Mouse (Mus musculus): ENCODE results near the gene Spag16. TPM values are rescaled to one million over a fixed set of nuclear protein-coding genes. Genes with fewer than 3 reads are reported as not detected.

The Spag16 gene
- polyA plus RNA-seq, 1 experiment from 2014 or later, result 1.9 TPM

DNA sequence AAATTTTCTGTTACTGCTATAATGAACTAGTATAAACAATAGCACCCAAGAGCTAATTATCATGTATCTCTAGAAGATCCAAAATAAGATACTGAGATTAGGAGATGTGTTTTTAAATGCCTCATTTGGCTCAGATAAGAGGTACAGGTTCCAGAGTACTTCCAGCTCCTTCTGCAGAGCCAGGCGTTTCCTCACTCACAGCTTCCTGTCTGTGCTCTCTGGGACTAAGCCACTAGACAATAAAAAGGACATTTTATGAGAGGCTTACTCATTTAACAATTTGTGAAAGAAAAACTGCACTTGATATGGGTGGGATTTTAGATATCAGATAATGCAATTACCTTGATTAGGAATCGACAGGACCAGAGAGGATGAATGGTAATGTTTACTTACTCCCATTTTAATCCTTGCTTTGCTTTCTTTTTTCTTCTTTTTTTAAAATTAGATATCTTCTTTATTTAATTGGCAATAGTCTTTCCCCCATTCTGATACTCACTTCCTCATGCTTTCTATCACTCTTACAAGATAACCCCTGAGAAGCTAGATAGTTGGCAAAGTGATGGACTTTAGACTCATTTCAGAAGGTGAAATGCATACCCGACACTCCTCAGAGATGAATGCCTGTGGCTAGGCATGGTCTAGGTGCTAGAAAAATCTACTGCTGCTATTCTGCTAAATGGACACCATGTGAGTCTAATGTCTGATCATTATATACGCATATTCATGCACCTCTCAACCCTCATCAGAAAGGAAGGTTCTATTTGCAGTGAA lies 289.6 kb downstream of the Spag16 start:
- Histone ChIP-seq H3K4me1 (replicated peaks) (no peaks in the 10 kb centered on the region), H3K9me3 (no peaks in the 10 kb centered on the region), H3K4me2 (no peak overlapping the region), H3K9ac (no peak overlapping the region), H3K27ac (replicated peaks) (no peak overlapping the region), H3K27me3 (no peaks in the 10 kb centered on the region), H3K4me3 (no peak overlapping the region), H3K36me3 (no peaks in the 10 kb centered on the region)
- no peak for ATAC-seq (ENCODE audit: low FRiP score, low read depth)
- 91% methylated on average over 4 of the region's 4 CpGs for WGBS

DNA sequence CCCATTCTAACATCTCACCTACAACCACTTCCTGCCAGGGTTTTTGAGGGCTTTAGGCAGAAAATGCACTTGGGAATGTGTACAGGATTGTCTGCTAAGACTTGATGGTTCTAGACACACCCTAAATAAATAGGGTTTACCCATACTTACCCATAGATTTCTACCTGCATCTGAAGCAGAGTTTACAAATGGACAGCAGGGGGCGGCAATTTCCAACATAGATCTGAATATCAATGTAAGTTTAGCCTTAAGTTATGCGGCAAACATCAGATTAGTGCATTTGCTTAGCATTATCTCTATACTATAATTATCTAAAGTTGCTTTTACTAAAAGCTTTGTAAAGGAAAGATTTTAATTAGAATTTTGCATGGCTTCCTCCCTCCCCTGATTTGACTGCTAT lies 301.3 kb downstream of the Spag16 start:
- no peak overlapping the region for H3K4me3 ChIP-seq
- H3K4me2 ChIP-seq, result no peak overlapping the region
- no peak overlapping the region for H3K9ac ChIP-seq
- H3K4me1 ChIP-seq (replicated peaks), result no peaks in the 10 kb centered on the region
- ATAC-seq (ENCODE audit: low FRiP score, low read depth), result no peak
- no peaks in the 10 kb centered on the region for H3K27me3 ChIP-seq
- H3K36me3 ChIP-seq, result no peaks in the 10 kb centered on the region
- no peak overlapping the region for H3K27ac ChIP-seq (replicated peaks)
- 79% methylated on average over 2 of the region's 2 CpGs for WGBS
- H3K9me3 ChIP-seq, result no peaks in the 10 kb centered on the region

DNA sequence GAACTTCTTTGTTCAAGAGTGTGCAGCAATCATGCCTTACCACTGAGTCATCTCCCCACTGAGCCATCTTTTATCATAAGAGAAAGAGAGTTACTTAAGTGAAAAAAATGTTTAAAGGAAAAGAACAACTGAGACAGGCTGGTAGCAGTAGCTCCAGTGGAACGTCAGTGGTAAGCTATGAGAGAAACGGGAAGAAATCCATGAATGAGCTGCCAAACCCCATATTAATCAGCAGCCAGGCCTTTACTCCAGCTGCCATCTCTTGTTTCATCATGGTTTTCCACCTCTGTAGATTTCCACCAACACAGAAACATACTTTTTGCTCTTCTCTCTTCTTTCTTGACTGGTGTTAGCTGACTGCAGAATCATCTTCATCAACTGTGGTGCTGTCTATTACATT lies 308.8 kb downstream of the Spag16 start:
- no peaks in the 10 kb centered on the region for H3K27me3 ChIP-seq
- ATAC-seq (ENCODE audit: low FRiP score, low read depth), result no peak
- H3K36me3 ChIP-seq, result no peaks in the 10 kb centered on the region
- WGBS, result 85% methylated on average over 2 of the region's 2 CpGs
- no peak overlapping the region for H3K4me3 ChIP-seq
- no peaks in the 10 kb centered on the region for H3K4me1 ChIP-seq (replicated peaks)
- H3K27ac ChIP-seq (replicated peaks), result no peak overlapping the region
- no peaks in the 10 kb centered on the region for H3K9me3 ChIP-seq
- no peak overlapping the region for H3K4me2 ChIP-seq
- H3K9ac ChIP-seq, result no peak overlapping the region

DNA sequence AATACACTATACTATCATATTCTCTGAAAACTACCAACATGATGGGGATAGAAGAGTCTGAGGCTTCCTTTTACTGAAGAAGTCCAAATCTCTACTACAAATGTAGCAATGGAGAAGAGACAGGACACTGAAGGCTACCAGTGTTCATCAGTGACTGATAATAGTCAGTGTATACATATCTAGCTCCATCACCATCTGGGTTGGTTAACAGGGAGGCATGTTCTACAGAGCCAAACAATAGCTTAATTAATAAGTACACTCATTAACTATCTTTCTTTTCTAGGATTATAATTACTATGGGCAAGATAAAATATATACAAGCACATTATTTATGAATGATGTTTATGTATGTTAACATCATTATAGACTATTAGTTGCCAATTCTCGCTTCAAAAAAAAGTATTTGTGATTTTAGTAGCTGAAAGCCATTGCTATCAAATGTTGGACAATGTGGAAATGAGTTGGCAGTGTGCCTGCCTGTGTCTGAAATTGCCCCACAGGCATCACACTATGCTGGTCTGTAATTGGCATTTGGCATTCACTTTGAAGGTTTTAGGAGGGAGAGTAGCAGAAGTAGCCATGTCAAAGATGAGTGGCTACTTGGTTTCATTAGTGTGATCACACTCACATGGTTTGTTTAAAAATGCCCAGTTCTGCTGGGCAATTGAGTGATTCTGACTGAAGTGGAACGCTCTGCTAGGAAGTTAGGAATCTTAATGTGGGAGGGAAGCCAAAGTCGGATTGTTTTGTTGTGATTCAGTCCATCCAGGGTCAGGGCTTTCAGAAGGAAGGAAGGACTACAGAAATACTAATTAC lies 338.8 kb downstream of the Spag16 start:
- no peak for ATAC-seq (ENCODE audit: low FRiP score, low read depth)
- H3K27me3 ChIP-seq, result no peaks in the 10 kb centered on the region
- WGBS, result 68% methylated on average over 3 of the region's 3 CpGs
- no peak overlapping the region for H3K27ac ChIP-seq (replicated peaks)
- H3K9me3 ChIP-seq, result no peaks in the 10 kb centered on the region
- H3K4me2 ChIP-seq, result no peak overlapping the region
- H3K9ac ChIP-seq, result no peak overlapping the region
- no peaks in the 10 kb centered on the region for H3K4me1 ChIP-seq (replicated peaks)
- H3K36me3 ChIP-seq, result no peaks in the 10 kb centered on the region
- H3K4me3 ChIP-seq, result no peak overlapping the region

DNA sequence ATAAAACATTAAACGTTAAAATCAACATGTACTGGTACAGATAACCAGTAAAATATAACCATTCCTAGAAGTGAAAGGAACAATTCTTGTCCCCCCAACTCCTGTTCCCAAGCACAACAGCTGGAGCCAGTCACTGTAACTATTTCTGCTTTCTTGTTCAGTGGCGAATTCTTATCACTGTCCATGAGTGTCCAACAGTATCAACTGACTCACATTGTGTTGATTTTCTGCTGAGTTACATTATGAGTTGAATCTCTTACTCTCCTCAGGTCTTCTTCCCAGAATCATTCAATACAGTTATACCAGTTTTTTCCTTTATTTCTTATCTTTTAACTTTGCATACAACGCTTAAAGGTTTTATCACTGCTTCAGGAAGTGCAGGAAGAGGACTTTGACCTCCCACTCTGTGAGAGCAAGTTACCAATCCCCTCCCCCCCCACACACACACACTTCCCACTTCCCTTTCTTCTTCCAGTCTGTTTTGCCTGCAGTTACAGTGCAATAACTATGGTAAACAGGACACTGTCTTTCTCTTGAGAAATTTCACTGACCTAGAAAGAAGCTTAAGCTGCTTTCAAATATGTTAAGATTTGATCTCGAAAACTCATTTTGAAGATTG lies 353.5 kb downstream of the Spag16 start:
- Histone ChIP-seq H3K4me1 (replicated peaks) (no peaks in the 10 kb centered on the region), H3K9me3 (no peaks in the 10 kb centered on the region), H3K4me3 (no peak overlapping the region), H3K27ac (replicated peaks) (no peak overlapping the region), H3K4me2 (no peak overlapping the region), H3K36me3 (no peaks in the 10 kb centered on the region), H3K9ac (no peak overlapping the region), H3K27me3 (no peaks in the 10 kb centered on the region)
- no peak for ATAC-seq (ENCODE audit: low FRiP score, low read depth)
- 86% methylated on average over 4 of the region's 4 CpGs for WGBS

DNA sequence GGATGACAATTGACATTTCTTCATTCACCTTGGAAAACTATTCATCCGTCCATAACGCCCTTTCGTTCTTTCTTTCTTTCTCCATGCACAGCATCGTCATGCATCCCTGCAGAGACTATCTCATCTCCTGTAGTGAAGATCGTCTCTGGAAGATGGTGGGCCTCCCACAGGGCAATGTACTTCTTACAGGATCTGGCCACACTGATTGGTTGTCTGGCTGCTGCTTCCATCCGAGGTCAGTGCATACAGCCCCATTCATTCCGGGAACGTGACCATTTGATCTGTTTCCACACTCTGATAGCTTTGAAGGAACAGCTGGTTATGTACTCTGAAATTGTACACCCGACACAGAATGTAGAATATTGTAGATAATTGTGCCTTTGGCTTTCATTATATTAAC lies 438.0 kb downstream of the Spag16 start:
- no peaks in the 10 kb centered on the region for H3K9me3 ChIP-seq
- H3K4me3 ChIP-seq, result no peak overlapping the region
- H3K4me1 ChIP-seq (replicated peaks), result no peaks in the 10 kb centered on the region; the same call in 1 of the 2 replicates
- no peak for ATAC-seq (ENCODE audit: low FRiP score, low read depth)
- peak overlapping the region; percentile 11; the same call in 1 of the 2 replicates for H3K4me2 ChIP-seq
- 39% methylated on average over 9 of the region's 9 CpGs for WGBS
- no peak overlapping the region for H3K9ac ChIP-seq
- no peaks in the 10 kb centered on the region for H3K27me3 ChIP-seq
- H3K36me3 ChIP-seq, result no peaks in the 10 kb centered on the region
- no peak overlapping the region for H3K27ac ChIP-seq (replicated peaks)

DNA sequence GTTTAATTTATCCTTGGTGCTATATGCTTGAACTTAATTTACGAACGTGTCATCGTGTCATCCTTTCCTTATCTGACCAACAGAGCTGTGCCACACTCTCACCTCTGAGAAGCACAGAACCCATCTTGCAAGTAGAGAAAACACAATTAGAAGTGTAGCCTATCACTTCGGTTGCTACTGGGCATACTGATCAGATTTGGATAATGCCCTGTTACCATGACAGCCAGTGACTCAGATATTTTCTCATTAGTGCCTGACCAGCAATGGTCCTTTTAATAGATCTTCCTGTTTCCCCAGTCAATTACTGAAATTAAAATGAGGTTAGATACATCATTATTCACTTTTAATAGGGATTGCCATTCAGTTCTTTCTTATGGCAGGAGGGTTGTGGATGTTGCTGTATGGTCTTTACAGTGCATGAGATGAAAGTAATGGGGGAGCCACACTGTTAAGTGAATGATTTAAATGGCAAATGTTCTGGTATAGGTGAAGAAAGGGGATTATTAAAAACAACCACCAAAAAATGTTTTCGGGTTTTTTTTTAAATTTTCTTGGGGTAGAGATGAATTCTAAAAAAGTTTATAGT lies 439.2 kb downstream of the Spag16 start:
- H3K4me2 ChIP-seq, result no peak overlapping the region
- no peak for ATAC-seq (ENCODE audit: low FRiP score, low read depth)
- H3K27ac ChIP-seq (replicated peaks), result no peak overlapping the region
- no peaks in the 10 kb centered on the region; the same call in 1 of the 2 replicates for H3K4me1 ChIP-seq (replicated peaks)
- H3K4me3 ChIP-seq, result no peak overlapping the region
- no peaks in the 10 kb centered on the region for H3K9me3 ChIP-seq
- H3K9ac ChIP-seq, result no peak overlapping the region
- 66% methylated on average over 5 of the region's 5 CpGs for WGBS
- no peaks in the 10 kb centered on the region for H3K27me3 ChIP-seq
- H3K36me3 ChIP-seq, result no peaks in the 10 kb centered on the region

DNA sequence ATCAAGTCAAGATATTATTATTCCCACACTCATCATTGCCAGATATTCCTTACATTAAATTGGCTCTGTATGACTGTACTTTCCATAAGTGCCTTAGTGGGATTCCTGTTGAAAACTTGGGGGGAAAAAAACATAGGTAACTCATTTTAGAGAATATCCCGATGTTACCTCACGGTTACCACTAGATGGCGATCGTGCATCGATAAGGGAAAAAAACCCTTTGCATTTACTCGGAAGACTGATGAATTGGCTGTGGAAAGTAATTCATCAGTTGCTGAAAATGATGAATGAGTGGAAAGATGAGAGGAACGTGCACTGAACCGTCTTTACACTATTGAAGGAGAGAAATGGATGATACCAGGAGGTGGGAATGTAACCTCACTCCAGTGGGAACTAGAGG lies 443.4 kb downstream of the Spag16 start:
- no peaks in the 10 kb centered on the region for H3K36me3 ChIP-seq
- ATAC-seq (ENCODE audit: low FRiP score, low read depth), result no peak
- H3K4me1 ChIP-seq (replicated peaks), result no peaks in the 10 kb centered on the region
- no peaks in the 10 kb centered on the region for H3K27me3 ChIP-seq
- 14% methylated on average over 8 of the region's 8 CpGs for WGBS
- no peak overlapping the region for H3K4me3 ChIP-seq
- H3K9me3 ChIP-seq, result no peaks in the 10 kb centered on the region
- no peak overlapping the region for H3K4me2 ChIP-seq
- no peak overlapping the region for H3K27ac ChIP-seq (replicated peaks)
- H3K9ac ChIP-seq, result no peak overlapping the region

DNA sequence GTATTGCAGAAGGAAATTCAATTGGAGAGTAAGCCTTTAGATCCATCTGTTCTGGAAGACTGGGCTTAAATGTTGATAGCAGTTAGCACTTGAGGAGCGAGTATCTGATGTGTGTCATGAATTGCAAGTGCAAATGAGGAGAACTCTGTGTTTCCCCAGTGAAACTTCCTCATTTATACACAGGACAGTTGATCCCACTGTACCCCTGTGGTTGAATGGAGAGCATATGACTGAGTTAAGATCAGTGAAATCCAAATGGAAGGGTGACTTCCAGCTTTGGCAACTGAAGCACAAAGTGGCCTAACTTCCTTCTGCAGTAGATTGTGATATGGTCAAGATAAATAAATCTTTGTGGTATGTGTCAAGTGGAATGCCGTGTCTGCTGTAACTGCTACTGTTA lies 446.0 kb downstream of the Spag16 start:
- Histone ChIP-seq H3K27ac (replicated peaks) (no peak overlapping the region), H3K9ac (no peak overlapping the region), H3K36me3 (no peaks in the 10 kb centered on the region), H3K4me3 (no peak overlapping the region), H3K9me3 (no peaks in the 10 kb centered on the region), H3K4me2 (no peak overlapping the region), H3K27me3 (no peaks in the 10 kb centered on the region), H3K4me1 (replicated peaks) (no peaks in the 10 kb centered on the region)
- no peak for ATAC-seq (ENCODE audit: low FRiP score, low read depth)
- WGBS, result 81% methylated on average over 2 of the region's 2 CpGs

DNA sequence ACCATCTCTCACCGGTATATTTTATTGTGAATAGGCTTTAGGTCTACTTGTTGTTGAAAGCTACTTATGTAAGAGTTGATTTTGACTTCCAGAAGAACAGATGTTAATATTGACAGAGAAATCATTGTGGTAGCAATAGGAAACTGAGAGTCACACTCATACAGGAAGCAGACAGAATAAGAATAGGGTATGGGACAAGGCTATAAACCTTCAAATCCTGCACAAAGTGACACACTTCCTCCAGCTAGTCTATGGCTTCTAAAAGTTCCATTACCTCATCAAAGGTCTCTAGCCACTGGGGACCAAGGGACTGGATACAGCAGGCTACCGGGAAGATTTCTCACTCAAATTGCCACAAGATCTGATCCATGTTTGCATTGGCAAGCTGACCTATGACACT lies 452.5 kb downstream of the Spag16 start:
- no peak overlapping the region for H3K27ac ChIP-seq (replicated peaks)
- no peaks in the 10 kb centered on the region for H3K27me3 ChIP-seq
- no peak overlapping the region for H3K9ac ChIP-seq
- no peaks in the 10 kb centered on the region for H3K9me3 ChIP-seq
- no peaks in the 10 kb centered on the region for H3K4me1 ChIP-seq (replicated peaks)
- H3K4me3 ChIP-seq, result no peak overlapping the region
- H3K36me3 ChIP-seq, result no peaks in the 10 kb centered on the region
- 86% methylated on average over 2 of the region's 2 CpGs for WGBS
- no peak overlapping the region for H3K4me2 ChIP-seq
- ATAC-seq (ENCODE audit: low FRiP score, low read depth), result no peak

DNA sequence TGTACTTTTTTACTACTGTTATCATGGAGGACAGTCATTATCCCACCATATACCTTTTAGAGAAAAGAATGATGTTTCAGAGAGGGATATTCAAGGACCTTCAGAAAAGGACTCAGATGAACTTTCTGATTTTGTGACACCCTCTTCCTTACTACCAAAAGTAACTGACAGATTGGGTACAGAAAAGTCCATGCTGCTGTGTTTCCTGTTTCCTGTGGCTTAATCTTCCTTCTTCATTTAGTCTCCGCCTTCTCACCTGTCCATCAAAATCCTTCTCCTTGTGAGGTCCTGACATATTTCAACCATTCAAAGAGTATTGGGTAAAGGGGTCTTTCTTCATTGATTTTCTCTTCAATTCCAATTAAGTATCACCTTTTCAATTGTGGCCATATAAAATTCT lies 456.6 kb downstream of the Spag16 start:
- Histone ChIP-seq H3K36me3 (no peaks in the 10 kb centered on the region), H3K27ac (replicated peaks) (no peak overlapping the region), H3K9me3 (no peaks in the 10 kb centered on the region), H3K4me1 (replicated peaks) (no peaks in the 10 kb centered on the region), H3K9ac (no peak overlapping the region), H3K27me3 (no peaks in the 10 kb centered on the region), H3K4me2 (no peak overlapping the region), H3K4me3 (no peak overlapping the region)
- WGBS, result 98% methylated on average over 1 of the region's 1 CpGs
- ATAC-seq (ENCODE audit: low FRiP score, low read depth), result no peak

DNA sequence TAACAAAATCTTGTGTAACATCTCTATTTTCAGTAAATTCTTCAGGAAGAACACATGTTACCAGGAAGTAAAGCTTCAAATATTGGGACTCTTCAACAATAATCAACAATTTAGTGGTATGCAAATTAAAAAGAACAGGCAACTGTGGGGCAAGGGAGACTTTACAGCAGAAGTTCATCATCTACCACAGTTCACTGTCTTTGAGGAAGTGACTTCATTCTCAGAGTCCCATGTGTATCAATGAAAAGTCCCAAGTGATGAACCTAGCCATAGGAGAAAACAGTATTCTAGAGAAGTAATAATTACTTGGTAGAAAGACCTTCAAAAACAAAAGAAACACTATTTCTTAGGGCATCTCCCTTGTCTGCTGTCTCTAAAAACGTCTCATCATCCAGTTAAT lies 457.4 kb downstream of the Spag16 start:
- WGBS, result 61% methylated on average over 1 of the region's 1 CpGs
- H3K9ac ChIP-seq, result no peak overlapping the region
- H3K4me1 ChIP-seq (replicated peaks), result no peaks in the 10 kb centered on the region
- no peaks in the 10 kb centered on the region for H3K36me3 ChIP-seq
- no peak overlapping the region for H3K4me3 ChIP-seq
- H3K9me3 ChIP-seq, result no peaks in the 10 kb centered on the region
- no peak overlapping the region for H3K27ac ChIP-seq (replicated peaks)
- no peak overlapping the region for H3K4me2 ChIP-seq
- no peak for ATAC-seq (ENCODE audit: low FRiP score, low read depth)
- H3K27me3 ChIP-seq, result no peaks in the 10 kb centered on the region

Measured in hindbrain, embryonic 15.5 days (tissue).